Mouse (Mus musculus) ovary, postnatal 14 days (tissue): ENCODE results near the gene Dpf1.

Experiments
- DNase-seq: peaks from one replicate; pipeline ENCODE4 v3.0.0; 2022; ENCODE audit warnings: low spot score

Gene Dpf1

DNA sequence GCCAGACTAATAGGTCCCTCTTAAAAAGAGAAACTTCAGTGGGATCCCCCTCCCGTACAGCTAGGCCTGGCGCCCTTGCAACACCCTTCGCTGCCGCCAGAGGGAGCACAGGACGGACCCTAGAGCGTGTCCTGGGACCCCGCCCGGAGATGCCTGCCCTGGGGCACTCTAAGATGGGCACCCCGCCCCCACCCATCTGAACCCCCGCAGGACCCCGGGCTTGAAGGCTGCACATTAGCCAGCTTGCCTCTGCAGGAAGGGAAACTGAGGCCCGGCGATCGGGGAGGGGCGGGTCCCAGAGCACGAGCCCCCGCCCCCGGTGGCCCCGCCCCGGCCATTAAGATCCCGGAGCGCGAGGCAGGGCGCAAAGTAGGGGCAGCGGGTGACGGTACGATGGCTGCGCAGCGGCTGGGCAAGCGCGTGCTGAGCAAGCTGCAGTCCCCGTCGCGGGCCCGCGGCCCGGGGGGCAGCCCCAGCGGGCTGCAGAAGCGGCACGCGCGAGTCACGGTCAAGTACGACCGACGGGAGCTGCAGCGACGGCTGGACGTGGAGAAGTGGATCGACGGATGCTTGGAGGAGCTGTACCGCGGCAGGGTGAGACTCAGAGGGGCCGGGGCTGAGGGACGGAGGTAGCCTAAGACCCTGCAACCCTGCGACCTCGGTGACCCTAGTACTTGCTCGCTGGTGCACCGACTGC, 14.7 kb upstream of the Dpf1 start, which contains the start of gene Ppp1r14a:
TSS of gene Ppp1r14a (plus strand) at position 367 of the 697 bp plus-strand sequence.
- peak; percentile 84 for DNase-seq

DNA sequence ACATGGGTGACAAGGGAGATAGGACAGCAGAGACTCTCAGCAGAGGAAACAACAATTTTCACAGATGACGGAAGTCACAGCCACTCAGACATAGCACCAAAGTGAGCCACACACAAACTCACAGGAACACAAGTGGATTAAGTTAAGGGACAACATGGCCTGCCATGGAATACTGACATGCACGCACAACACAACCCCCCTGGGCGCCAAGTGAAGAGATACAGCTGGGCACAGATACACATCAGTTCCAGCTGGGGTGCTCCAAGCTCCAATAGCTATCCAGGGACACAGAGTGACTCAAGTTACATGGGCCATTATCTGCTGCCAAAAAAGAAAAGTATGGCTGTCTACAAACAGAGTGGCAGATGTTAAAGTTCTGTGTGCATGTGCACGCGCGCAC, 13.9 kb upstream of the Dpf1 start:
- DNase-seq, result no peak

DNA sequence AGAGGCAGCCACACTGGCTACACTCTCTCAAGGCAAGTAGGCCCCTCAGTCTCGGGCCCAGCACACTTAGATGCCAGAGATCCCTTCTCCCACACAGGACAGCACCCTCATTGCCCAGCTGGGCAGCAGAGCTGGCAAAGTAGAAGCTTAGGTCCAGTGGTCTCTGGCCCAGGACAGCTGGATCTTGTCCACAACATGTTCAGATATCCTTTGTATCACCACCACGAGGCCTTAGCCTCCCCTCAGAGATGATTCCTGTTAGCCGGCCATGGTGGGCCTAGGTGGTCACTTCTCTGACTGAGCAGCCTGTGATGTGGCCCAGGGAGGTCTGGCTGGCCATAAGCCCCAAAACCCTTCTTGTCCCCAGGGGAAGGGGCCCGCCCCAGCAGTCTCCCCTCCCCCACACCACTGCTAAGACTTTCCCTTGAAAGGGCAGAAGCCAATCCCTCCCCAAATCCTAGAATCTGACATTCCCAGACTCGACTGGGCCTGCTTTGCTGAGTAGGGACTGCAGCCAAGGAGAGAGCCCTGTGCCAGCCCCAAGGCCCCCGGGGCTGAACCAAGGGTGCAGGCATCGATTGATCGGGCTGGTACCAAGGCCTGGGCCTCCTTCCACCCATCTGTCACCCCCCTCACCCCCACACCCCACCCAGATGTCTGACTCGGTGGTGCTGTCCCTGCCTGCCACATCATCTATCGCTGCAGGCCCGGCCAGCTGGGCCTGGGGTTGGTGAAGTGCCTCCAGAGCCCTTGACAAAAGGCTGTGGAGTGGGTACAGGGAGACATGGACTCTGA, 12.9 kb upstream of the Dpf1 start:
- DNase-seq, result no peak

DNA sequence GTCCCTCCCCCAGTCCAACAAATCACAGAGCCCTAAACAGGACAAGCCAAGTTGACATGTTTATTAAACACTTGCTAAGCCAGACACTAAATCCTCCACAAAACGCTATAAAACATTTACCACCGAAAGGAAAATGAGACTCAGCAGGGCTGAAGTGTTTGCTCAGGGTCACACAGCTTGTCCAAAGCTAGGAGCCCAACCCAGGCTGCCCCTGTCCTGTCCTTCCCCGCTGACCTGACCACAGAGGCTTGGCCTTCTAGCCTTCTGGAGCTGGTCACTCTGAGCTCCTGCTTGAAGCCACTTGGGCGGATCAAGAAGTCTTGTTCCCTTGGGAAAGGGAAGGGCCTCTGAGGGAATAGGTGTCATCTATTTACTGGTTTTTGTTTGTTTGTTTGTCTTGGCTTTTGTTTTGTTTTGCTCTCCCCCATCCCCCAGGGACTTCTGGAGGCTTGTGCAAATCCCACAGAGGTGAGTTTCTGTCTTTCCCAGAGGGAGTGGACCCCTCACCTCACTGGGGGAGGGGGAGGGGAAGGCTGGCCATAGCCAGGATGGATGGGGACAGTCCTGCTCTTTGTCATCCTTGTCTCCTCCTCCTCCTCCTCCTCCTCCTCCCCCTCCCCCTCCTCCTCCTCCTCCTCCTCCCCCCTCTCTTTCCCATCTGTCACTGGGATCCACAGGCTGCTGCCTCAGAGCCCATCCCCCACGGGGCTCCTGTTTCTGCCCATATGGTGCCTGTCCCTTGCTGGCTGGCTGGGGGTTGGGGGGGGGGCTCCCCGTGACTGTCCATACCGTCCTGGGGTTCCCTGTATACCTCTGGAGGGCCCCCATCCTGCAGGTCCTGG, 11.9 kb upstream of the Dpf1 start:
- no peak for DNase-seq

DNA sequence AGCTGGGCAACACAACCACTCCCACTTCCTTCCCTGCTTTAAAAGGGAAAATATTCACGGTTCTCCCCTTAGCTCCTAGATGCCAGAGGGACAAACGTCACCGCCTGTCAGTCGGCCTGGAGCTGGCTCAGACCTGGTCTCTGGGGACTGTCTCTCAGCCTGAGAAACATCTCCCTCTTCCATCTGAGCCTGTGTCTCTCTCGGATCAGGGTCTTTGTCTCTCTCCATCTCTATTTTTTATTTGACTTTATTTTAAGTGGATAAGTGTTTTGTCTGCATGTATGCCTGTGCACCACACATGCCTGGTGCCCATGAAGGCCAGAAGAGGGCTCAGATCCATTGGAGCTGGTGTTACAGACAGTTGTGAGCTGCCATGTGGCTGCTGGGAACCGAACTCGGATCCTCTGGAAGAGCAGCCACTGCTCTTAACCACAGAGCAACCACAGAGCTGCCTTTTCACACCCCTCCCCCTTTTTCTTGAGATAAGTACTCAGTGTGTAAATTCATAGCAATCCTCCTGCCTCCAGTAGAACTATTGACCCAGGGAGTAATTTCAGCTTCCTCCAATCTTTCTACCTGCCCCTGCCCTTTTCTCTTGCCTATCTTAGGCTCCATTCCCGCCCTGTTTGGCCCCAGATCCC, 11.2 kb upstream of the Dpf1 start:
- no peak for DNase-seq

DNA sequence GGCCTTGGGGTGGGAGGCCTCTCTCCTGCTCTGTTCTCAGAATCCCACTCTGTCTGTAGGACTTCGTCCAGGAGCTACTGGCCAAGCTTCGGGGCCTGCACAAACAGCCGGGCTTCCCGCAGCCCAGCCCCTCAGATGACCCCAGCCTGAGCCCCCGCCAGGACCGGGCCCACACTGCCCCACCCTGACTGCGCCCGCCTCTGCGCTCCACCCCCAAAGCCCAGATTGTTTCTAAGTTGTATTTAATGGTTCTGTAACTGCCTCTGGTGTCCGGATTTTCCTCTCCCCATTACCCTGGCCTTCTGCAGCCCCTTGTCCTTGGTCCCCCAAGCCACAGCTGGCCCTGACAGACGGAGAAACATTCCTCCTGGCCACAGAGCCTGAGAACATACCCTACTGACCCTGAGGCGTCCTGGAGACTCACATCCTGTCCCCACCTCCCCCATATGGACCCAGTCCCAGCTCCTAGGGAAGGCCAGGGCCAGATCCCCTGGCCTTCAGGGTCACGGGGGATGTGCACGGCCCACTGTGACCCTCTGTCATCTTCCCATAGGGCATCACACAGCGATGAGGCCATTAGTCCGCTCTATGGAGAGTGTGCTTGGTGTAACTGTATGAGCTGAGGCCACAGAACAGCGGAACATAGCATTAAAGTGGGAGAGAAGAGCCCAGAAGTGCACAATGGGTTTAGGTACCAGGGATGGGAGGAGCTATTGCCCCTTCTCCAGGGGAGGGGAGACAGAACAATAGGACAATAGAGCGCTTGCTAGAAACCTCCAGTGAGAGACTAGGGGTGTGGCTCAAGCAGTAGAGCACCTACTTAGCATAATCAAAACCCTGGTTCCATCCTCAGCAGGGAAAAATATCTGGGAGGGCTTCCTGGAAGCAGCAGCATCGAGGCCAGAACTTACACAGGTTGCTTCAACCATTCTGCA, 10.4 kb upstream of the Dpf1 start:
- DNase-seq, result no peak

DNA sequence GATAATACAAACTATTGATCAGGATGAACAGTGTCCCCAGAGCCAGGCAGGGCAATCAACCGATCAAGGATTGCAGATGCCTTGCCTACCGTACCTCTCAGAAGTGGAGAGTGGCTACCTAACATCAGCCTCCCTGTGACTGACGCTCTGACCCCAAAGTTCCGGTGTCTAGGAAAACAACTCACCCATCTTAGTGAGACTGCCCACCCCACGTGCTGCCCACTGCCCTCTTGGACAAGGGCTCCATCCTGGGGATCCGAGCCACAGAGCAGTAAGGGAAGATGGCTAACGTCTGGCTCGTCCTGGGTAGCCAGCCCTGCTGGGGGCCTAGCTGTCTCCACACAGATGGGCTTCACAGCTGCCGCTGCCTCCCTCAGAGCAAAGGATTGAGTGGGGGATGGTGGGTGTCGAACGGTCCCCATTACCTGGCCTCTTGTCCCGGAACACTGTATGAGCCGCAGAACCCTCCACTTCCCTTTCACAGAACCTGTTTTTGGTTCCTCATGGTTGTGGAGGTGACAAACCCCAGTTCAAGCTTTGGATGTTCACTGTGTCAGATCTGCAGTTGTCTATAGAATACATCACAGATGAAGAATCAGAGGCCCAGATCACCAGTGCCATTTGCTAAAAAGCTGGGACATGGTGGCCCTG, 9.5 kb upstream of the Dpf1 start:
- no peak for DNase-seq

DNA sequence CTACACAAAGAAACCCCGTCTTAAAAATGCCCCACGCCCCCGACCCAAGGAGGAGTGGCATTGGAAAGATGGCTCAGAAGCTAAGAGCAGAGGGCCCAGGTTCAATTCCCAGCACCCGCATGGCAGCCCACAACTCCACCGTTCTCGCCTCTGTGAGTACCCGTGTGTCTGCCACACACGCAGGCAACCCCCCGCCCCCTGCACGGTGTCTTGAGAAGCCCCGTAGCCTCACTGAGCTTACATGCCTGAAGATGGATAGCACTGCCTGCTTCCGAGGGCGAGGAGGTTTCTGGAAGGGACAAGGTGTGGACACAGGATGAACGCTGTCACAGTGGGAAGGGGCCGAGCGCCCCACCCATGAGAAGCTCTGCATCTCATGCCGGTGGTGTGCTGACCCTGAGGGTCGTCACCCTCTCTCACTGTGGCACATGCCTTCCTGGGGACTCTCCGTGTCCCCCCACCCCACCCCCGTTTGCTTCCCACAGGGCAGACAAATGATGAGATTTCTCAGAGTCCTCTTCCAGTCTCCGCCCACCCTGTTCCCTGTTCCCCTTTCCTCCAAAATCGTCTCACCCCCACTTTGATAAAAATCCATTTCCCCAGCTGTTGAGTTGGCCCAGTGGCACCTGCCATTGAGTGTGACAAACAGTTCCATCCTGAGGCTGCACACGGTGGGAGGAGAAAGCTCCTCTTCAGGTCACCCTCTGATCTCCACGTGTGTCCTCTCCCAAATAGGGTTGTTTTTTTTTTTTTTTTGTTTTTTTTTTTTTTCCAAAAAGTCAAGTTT, 7.7 kb upstream of the Dpf1 start:
- no peak for DNase-seq

DNA sequence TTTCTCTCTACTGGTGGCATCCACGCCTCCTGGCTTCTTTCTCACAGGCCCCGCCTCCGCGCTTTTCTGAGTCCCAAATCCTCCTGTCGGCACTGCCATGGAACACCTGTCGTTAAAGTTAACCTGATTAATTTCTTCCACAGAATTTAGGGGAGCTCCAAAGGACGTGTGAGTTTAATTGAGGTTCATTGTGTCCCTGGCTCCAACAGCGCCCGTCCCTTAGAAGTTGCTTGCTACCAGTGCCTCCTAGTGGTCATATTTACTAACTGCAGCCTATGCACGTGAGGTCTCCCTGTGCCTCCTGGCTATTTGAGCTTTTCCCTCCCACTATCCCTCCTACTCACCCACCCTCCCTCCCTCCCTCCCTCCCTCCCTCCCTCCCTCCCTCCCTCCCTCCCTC, 6.8 kb upstream of the Dpf1 start:
- no peak for DNase-seq

DNA sequence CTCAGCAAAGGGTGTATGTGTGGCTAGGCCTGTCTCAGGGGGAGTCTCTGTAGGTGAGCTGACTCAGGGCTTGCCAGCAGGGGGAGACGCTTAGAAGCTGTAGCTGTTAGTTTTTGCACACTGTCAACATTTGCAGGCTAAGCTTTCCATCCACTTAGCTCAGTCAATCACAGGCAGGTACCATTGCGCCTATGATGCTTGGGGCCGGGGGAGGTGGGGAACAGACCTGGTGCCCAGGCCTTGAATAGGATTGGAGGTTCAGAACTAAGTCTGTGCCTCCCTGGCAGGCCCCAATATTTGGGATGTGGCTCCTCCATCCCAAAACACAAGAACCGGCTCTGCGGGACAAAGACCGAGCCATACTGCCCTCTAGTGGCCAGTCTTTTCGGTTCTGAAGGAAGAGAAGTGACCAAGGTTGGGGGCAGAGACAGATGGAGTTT, 2.6 kb upstream of the Dpf1 start:
- DNase-seq, result peak; percentile 69

DNA sequence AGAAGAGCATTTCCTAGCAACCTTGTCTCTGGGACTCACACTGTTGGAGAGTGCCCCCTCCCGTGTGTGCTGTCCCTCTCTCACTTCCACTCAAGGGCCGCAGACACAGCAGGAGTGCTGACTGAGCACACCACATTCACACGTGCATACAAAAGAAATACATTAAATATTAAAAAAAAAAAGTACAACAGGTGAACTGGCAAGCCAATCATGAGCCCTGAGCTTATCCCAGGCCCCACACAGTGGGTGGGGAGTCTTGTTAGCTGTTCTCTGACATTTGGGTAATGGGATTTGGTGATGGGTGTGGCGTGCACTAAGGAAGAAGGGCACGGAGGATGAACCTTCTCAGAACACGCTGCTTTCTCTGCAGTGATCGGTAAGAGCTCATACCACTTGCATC, 1.1 kb upstream of the Dpf1 start:
- no peak for DNase-seq

DNA sequence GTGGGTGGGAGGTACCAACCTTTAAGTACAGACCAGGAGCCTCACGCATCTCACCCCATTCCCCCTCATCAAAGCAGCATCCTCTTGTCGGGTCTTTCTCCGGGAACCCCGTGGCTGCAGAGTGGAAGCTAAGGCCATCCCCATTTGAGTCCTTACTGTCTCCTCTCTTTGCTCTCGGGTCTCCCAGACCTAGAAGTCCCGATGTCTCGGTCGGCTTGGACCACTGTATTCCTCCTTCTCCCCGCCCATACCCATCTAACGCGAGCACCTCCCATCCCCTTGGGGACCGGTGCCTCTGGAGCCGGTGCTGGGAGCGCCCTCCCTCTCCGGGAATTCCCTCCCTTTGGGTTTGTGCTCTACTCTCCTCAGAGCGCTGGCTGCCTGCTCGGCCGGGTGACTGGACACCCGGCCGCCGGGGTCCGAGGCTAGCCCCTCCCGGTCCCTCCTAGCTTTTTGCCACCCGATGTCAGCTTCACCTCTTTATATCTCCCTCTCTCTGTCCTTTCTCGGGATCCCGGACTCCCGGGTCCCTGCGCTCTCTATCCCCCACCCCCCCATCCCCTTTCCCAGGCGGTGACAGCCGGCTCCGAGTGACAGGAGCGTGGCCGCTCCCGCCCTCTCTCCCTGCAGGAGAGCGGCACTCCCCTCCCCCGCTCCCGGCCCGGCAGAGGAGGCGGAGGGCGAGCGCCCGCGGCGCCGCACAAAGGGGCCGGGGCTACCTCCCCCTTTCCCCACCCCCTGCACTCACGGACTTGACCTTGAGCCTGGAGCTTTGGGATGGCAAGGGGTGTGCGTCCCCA, 912 bp downstream of the Dpf1 start:
- DNase-seq, result no peak

DNA sequence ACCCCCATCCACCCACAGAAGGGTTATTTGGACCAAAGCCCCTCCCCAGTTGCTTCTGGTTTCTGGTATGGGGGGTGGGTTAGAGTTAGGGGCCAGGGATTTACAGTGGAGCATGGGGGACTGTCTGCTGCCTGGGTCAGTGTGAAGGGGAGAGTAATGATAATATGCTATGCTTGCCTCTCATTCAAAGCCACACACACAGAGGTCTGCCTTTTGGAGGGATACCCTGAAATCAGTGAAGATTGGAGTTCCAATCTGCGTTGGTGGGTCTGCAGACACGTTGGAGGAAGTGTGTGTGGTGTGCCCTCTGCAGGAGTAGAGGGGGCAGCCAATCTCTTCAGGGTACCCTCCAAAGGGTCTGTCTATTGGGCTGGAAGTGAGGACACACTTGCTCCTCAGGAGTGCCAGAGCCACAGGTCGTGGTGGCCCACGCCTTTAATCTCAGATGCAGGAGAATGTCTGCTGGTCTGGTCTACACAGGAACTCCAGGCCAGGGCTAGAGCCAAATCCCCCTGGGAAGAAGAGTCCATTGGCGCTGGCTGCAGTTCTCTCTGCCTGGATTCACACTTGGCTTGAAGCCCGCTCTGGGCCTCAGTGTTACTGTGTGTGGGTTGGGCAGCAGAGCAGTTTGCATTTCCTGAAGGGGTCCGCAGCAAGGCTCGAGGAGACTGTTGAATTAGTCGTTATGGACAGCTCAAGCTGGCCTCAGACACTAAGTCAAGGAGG, 1.7 kb downstream of the Dpf1 start:
- DNase-seq, result no peak

DNA sequence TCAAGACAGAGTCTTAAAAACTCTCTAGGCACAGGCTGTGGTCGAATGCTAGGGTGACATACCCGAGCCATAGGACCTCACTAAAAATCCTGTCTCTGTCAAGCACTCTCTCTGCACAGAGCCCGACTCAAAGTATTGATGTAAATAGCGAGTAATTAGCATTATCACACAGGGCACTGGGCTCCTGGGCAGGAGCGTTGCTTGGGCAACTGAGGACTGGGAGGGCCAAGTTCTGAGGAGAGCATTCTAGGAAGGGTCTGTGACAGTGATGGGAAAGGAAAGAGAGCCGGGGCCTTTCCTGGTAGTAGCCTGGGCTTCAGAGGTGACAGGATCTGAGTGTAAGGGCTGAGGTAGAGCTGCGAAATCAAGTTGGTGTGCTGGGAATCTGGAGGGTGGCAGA, 2.4 kb downstream of the Dpf1 start:
- no peak for DNase-seq

DNA sequence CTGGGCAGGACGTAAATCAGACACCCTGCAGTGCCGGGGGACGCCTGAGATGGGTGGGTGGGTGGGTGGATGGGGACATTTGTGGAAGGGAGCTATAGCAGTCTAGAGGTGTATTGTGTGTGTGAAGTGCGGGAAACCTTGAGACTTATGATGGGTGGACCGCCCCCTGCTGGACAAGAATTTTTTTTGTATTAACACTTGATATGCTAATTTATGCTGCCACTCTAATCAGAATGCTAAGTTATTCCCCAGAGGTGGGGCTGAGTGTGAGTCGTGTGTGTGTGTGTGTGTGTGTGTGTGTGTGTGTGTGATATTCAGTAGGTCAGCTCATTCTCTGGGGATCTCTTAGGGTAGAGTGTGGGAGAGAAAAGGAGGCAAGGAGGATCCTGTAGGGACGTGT, 2.9 kb downstream of the Dpf1 start:
- no peak for DNase-seq

DNA sequence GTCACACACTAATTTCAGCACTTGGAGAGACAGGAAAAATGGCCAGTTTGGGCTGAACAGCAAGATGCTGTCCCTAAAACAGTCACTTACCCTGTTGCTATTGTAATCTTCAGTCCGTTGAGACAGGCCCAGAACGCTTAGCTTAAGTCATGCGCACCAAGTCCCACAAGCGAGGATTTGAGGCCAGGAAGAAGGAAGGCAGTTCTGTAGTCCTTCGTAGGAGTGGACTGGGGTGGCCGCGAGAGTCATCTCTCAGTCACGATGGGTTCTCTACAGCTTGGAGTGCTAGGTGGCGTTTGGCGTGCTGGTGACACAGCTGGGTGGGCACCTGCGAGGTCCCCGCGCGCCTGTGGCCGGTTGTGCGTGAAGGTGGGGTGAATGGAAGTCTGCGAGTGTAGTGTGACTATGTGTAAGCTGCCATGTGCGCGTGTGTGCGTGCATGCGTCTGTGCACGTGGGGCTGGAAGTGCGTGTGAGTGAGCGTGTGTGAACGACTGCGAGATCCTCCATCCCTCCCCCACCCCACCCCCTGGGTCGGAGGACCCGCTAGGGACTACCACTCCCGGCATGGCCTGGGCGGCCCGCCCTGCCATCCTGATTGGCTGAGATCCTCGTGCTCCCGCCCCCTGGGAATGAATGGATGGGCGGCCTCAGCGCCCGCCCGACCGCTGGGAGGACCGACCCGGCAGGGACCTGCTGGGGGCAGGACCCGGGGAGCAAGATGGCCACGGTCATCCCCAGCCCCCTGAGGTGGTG, 3.8 kb downstream of the Dpf1 start:
- DNase-seq, result peak; percentile 88

DNA sequence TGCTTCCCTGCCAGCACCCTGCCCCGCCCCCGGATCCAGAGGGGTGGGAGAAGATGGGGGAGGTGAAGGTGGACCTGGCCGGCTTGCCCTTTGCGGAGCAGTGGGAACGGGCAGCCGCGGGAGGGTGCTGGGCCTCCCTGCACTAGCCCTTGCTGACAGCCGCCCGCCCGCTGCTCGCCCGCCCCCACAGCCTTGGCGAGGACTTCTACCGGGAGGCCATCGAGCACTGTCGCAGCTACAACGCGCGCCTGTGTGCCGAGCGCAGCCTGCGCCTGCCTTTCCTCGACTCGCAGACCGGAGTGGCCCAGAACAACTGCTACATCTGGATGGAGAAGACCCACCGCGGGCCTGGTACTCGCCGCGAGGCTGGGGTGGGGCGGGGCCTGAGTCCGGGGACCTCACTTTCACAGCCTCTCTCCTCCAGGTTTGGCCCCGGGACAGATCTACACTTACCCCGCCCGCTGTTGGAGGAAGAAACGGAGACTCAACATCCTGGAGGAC, 5.5 kb downstream of the Dpf1 start:
- no peak for DNase-seq
